Mouse (Mus musculus): ENCODE measurements at regions not wholly inside any gene's neighbourhood (a gene's known extent, or its start where the extent isn't known, plus 50 kb on each side); places are given as distances from the start of the nearest gene placed in this dataset.

- H3K4me3 ChIP-seq (replicated peaks): no peak overlapping the region
- no peak overlapping the region for H3K27ac ChIP-seq
- H3K4me2 ChIP-seq: no peak overlapping the region
- no peaks in the 10 kb centered on the region for H3K27me3 ChIP-seq
- H3K9me3 ChIP-seq (replicated peaks): no peaks in the 10 kb centered on the region
- no peak for ATAC-seq (replicated peaks; ENCODE audit: low FRiP score)
- no peaks in the 10 kb centered on the region for H3K36me3 ChIP-seq
- H3K9ac ChIP-seq: no peak overlapping the region
- H3K4me1 ChIP-seq: no peaks in the 10 kb centered on the region
- 35% methylated on average over 6 of the region's 6 CpGs for WGBS
Measured at GRCm38 (mm10) chr3:120570806-120571425, 600.6 kb downstream of the Rwdd3 start.

- Histone ChIP-seq H3K4me3 (replicated peaks) (no peak overlapping the region), H3K4me2 (peak overlapping the region; percentile 23; the same call in 1 of the 2 replicates), H3K4me1 (no peaks in the 10 kb centered on the region), H3K27me3 (no peaks in the 10 kb centered on the region), H3K9ac (no peak overlapping the region), H3K9me3 (replicated peaks) (no peaks in the 10 kb centered on the region), H3K36me3 (no peaks in the 10 kb centered on the region), H3K27ac (no peak overlapping the region)
- no peak for ATAC-seq (replicated peaks; ENCODE audit: low FRiP score)
- WGBS: 47% methylated on average over 21 of the region's 21 CpGs
Measured at GRCm38 (mm10) chr3:120541556-120542476, 629.7 kb downstream of the Rwdd3 start.

- H3K9ac ChIP-seq: no peak overlapping the region
- 81% methylated on average over 3 of the region's 3 CpGs for WGBS
- no peaks in the 10 kb centered on the region for H3K4me1 ChIP-seq
- H3K27me3 ChIP-seq: no peaks in the 10 kb centered on the region
- no peak overlapping the region for H3K4me2 ChIP-seq
- H3K27ac ChIP-seq: no peak overlapping the region
- no peak for ATAC-seq (replicated peaks; ENCODE audit: low FRiP score)
- no peaks in the 10 kb centered on the region for H3K36me3 ChIP-seq
- no peaks in the 10 kb centered on the region for H3K9me3 ChIP-seq (replicated peaks)
- H3K4me3 ChIP-seq (replicated peaks): no peak overlapping the region
Measured at GRCm38 (mm10) chr3:120533901-120534300, 637.6 kb downstream of the Rwdd3 start.

- no peaks in the 10 kb centered on the region for H3K27me3 ChIP-seq
- H3K9me3 ChIP-seq (replicated peaks): no peaks in the 10 kb centered on the region
- H3K9ac ChIP-seq: no peak overlapping the region
- no peak overlapping the region for H3K4me2 ChIP-seq
- no peaks in the 10 kb centered on the region for H3K36me3 ChIP-seq
- H3K4me3 ChIP-seq (replicated peaks): no peak overlapping the region
- WGBS: 86% methylated on average over 9 of the region's 9 CpGs
- no peaks in the 10 kb centered on the region for H3K4me1 ChIP-seq
- no peak overlapping the region for H3K27ac ChIP-seq
- no peak for ATAC-seq (replicated peaks; ENCODE audit: low FRiP score)
Measured at GRCm38 (mm10) chr3:120531880-120532580, 639.5 kb downstream of the Rwdd3 start.

- no peak for ATAC-seq (replicated peaks; ENCODE audit: low FRiP score)
- WGBS: 89% methylated on average over 1 of the region's 1 CpGs
Measured at GRCm38 (mm10) chr3:120511651-120512050, 659.8 kb downstream of the Rwdd3 start.

GRCm38 (mm10) chr3:120498937-120499336 is 672.6 kb downstream of the Rwdd3 start:
- Histone ChIP-seq H3K9ac (no peak overlapping the region), H3K36me3 (no peaks in the 10 kb centered on the region), H3K27me3 (no peaks in the 10 kb centered on the region), H3K4me3 (replicated peaks) (no peak overlapping the region), H3K27ac (no peak overlapping the region), H3K4me1 (no peaks in the 10 kb centered on the region), H3K4me2 (no peak overlapping the region), H3K9me3 (replicated peaks) (no peaks in the 10 kb centered on the region)
- 52% methylated on average over 4 of the region's 4 CpGs for WGBS
- peak; percentile 58 for ATAC-seq (replicated peaks; ENCODE audit: low FRiP score)

More at GRCm38 (mm10) chr3:120511651-120512050, 659.8 kb downstream of the Rwdd3 start:
- no peaks in the 10 kb centered on the region for H3K36me3 ChIP-seq
- no peak overlapping the region for H3K9ac ChIP-seq
- no peaks in the 10 kb centered on the region for H3K4me1 ChIP-seq
- H3K9me3 ChIP-seq (replicated peaks): no peaks in the 10 kb centered on the region
- no peaks in the 10 kb centered on the region for H3K27me3 ChIP-seq
- no peak overlapping the region for H3K4me2 ChIP-seq
- H3K27ac ChIP-seq: no peak overlapping the region
- H3K4me3 ChIP-seq (replicated peaks): no peak overlapping the region

- no peak overlapping the region for H3K9ac ChIP-seq
- H3K27ac ChIP-seq: no peak overlapping the region
- no peaks in the 10 kb centered on the region for H3K9me3 ChIP-seq (replicated peaks)
- H3K4me2 ChIP-seq: no peak overlapping the region
- H3K36me3 ChIP-seq: no peaks in the 10 kb centered on the region
- no peak for ATAC-seq (replicated peaks; ENCODE audit: low FRiP score)
- H3K4me1 ChIP-seq: no peaks in the 10 kb centered on the region
- 83% methylated on average over 1 of the region's 1 CpGs for WGBS
- H3K27me3 ChIP-seq: no peaks in the 10 kb centered on the region
- H3K4me3 ChIP-seq (replicated peaks): no peak overlapping the region
Measured at GRCm38 (mm10) chr3:120477934-120478333, 693.6 kb downstream of the Rwdd3 start.

GRCm38 (mm10) chr3:120477232-120477631 is 693.0 kb upstream of the Ptbp2 start:
- WGBS: 69% methylated on average over 2 of the region's 2 CpGs
- no peak overlapping the region for H3K4me2 ChIP-seq
- no peak overlapping the region for H3K27ac ChIP-seq
- no peaks in the 10 kb centered on the region for H3K9me3 ChIP-seq (replicated peaks)
- H3K27me3 ChIP-seq: no peaks in the 10 kb centered on the region
- H3K36me3 ChIP-seq: no peaks in the 10 kb centered on the region
- H3K4me1 ChIP-seq: no peaks in the 10 kb centered on the region
- no peak for ATAC-seq (replicated peaks; ENCODE audit: low FRiP score)
- no peak overlapping the region for H3K4me3 ChIP-seq (replicated peaks)
- H3K9ac ChIP-seq: no peak overlapping the region

GRCm38 (mm10) chr3:120473645-120474038 is 689.4 kb upstream of the Ptbp2 start:
- Histone ChIP-seq H3K4me1 (no peaks in the 10 kb centered on the region), H3K9ac (no peak overlapping the region), H3K27ac (no peak overlapping the region), H3K4me3 (replicated peaks) (no peak overlapping the region), H3K4me2 (no peak overlapping the region), H3K9me3 (replicated peaks) (no peaks in the 10 kb centered on the region), H3K36me3 (no peaks in the 10 kb centered on the region), H3K27me3 (no peaks in the 10 kb centered on the region)
- ATAC-seq (replicated peaks; ENCODE audit: low FRiP score): peak; percentile 74
- 53% methylated on average over 2 of the region's 2 CpGs for WGBS

GRCm38 (mm10) chr3:120472687-120473644 is 688.7 kb upstream of the Ptbp2 start:
- Histone ChIP-seq H3K27me3 (no peaks in the 10 kb centered on the region), H3K4me1 (no peaks in the 10 kb centered on the region), H3K9me3 (replicated peaks) (no peaks in the 10 kb centered on the region), H3K27ac (no peak overlapping the region), H3K4me2 (no peak overlapping the region), H3K36me3 (no peaks in the 10 kb centered on the region), H3K9ac (no peak overlapping the region), H3K4me3 (replicated peaks) (no peak overlapping the region)
- ATAC-seq (replicated peaks; ENCODE audit: low FRiP score): peak; percentile 58
- WGBS: 66% methylated on average over 13 of the region's 13 CpGs

- H3K9me3 ChIP-seq (replicated peaks): no peaks in the 10 kb centered on the region
- H3K36me3 ChIP-seq: no peaks in the 10 kb centered on the region
- H3K27me3 ChIP-seq: no peaks in the 10 kb centered on the region
- H3K4me3 ChIP-seq (replicated peaks): no peak overlapping the region
- H3K4me2 ChIP-seq: no peak overlapping the region
- H3K27ac ChIP-seq: no peak overlapping the region
- no peak overlapping the region for H3K9ac ChIP-seq
- H3K4me1 ChIP-seq: no peaks in the 10 kb centered on the region
- WGBS: 68% methylated on average over 2 of the region's 2 CpGs
- ATAC-seq (replicated peaks; ENCODE audit: low FRiP score): no peak
Measured at GRCm38 (mm10) chr3:120471878-120472444, 687.7 kb upstream of the Ptbp2 start.

Measured in kidney, embryonic 15.5 days (tissue).